Mouse (Mus musculus) fat pad, adult 2 months (tissue): ENCODE data around the gene Stard13.

Source experiments
- DNase-seq: peaks from one replicate; pipeline ENCODE4 v3.0.0-alpha.2; 2011; ENCODE audit warnings: low read depth, low spot score; ENCODE audit errors: extremely low read depth

The Stard13 gene

GRCm38 (mm10) chr5:151065228-151065627, 168.4 kb downstream of the Stard13 start:
- DNase-seq, result no peak

GRCm38 (mm10) chr5:151061942-151062341, 171.7 kb downstream of the Stard13 start:
- DNase-seq, result no peak

GRCm38 (mm10) chr5:151060476-151060875, 173.2 kb downstream of the Stard13 start:
- DNase-seq, result peak; percentile 4

GRCm38 (mm10) chr5:151059772-151060171, 173.9 kb downstream of the Stard13 start:
- no peak for DNase-seq

GRCm38 (mm10) chr5:151059352-151059751, 174.3 kb downstream of the Stard13 start:
- DNase-seq, result no peak

GRCm38 (mm10) chr5:151057716-151058115, 175.9 kb downstream of the Stard13 start:
- no peak for DNase-seq

GRCm38 (mm10) chr5:151056920-151057294, 176.7 kb downstream of the Stard13 start:
- DNase-seq, result no peak

GRCm38 (mm10) chr5:151056255-151056919, 177.2 kb downstream of the Stard13 start:
- DNase-seq, result no peak

- no peak for DNase-seq
Observed at GRCm38 (mm10) chr5:151055426-151056090, 178.1 kb downstream of the Stard13 start.

- no peak for DNase-seq
Observed at GRCm38 (mm10) chr5:151054743-151055114, 178.9 kb downstream of the Stard13 start.

GRCm38 (mm10) chr5:151054100-151054742, 179.4 kb downstream of the Stard13 start:
- DNase-seq, result no peak

GRCm38 (mm10) chr5:151053190-151053589, 180.4 kb downstream of the Stard13 start:
- no peak for DNase-seq

- no peak for DNase-seq
Observed at GRCm38 (mm10) chr5:151052331-151052730, 181.3 kb downstream of the Stard13 start.

GRCm38 (mm10) chr5:151047488-151047887, 186.1 kb downstream of the Stard13 start:
- DNase-seq, result no peak

GRCm38 (mm10) chr5:151046917-151047316, 186.7 kb downstream of the Stard13 start:
- no peak for DNase-seq

- no peak for DNase-seq
Observed at GRCm38 (mm10) chr5:151046131-151046530, 187.5 kb downstream of the Stard13 start.

GRCm38 (mm10) chr5:151042911-151043310, 190.7 kb downstream of the Stard13 start:
- no peak for DNase-seq

GRCm38 (mm10) chr5:151037871-151038270, 195.8 kb downstream of the Stard13 start:
- DNase-seq, result no peak

- no peak for DNase-seq
Observed at GRCm38 (mm10) chr5:151034715-151035512, 198.7 kb downstream of the Stard13 start.

GRCm38 (mm10) chr5:151028906-151029305, 204.7 kb downstream of the Stard13 start:
- DNase-seq, result no peak

- DNase-seq, result no peak
Observed at GRCm38 (mm10) chr5:151027171-151027570, 206.5 kb downstream of the Stard13 start.
